Mouse (Mus musculus) liver, adult (tissue): ENCODE measurements around the gene Nhsl1.

ENCODE experiments used
- GATA4 ChIP-seq: IDR thresholded peaks from 2 replicates; pipeline ENCODE4 v1.6.1; 2014; ENCODE audit warnings: mild to moderate bottlenecking, low read length; ENCODE audit not compliant: insufficient replicate concordance

Gene Nhsl1

DNA sequence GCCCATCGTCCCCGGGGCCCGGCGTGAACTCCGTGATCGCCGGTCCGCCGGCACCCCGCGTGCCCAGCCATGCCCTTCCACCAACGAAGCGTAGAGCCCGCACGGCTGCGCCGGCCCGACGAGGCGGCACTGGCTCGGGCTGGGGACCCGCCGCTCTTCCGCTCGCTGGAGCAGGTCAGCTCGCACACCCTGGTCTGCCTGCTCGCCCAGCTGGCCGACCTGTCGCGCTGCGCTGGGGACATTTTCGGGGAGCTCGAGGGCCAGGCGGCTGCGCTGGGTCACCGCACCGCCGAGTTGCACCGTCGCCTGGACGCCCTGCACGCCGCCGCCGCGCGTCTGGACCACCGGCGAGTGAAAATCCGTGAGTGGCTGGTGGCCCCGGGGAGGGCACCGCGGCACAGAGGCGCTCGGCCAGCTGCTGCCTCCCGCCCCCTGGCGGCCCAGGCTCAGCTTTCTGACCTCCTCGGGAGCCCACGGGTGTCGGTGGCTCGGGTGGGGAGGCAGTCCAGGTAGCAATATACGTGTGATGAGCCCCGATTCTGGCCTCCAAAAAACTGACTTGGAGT, at the start of gene Nhsl1:
Gene Nhsl1, plus strand, starts transcription at position 70 of the 566 bp plus-strand sequence.
- no peak for TF ChIP-seq GATA4

DNA sequence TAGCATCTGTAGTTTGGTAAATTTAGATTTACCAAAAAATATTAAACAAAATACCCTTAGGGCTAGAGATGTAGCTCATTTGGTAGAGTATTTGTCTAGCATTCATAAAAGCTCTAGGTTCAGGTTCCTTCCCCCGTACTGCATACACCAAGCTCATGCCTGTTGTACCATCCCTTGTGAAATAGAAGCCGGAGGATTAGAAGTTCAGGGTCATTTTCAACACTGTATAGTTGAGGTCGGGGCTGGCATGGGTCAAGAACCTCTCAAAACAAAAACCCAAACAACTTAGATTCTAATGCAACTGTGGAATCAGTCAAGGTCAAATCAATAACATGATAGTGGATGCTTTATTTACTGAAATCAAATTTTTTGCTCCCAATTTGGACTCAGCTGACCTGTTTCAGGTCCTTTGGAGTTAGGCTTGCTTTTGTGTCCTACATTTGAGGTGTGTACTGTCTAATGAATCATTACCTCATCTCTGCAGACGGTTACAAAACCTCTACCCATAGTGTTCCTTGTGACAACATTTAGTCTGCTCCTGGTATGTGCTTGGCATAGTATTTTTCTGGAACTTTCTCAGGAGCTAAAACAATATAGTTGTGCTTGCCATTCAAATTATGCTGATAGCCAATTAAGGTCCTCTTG, 42.6 kb upstream of the Nhsl1 start:
- TF ChIP-seq GATA4: no peak

DNA sequence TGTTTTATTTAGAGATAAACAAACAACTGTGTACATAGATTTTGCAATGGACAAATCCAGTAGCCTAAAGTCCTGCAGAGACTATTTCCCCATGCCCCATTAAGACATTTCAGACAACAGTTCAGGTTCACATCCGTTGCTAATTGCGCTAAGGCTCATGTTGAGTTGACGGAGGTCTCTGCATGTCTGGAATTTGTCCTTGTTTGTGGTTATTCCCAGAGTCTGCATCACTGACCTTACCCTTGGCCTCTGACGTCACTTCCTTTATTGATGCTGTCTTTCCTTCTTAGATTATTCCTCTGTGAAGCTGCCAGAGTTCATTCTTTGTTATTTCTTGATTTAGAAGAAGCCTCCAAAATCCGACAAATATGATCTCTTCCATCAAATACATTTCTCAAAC, 34.8 kb upstream of the Nhsl1 start:
- no peak for TF ChIP-seq GATA4

DNA sequence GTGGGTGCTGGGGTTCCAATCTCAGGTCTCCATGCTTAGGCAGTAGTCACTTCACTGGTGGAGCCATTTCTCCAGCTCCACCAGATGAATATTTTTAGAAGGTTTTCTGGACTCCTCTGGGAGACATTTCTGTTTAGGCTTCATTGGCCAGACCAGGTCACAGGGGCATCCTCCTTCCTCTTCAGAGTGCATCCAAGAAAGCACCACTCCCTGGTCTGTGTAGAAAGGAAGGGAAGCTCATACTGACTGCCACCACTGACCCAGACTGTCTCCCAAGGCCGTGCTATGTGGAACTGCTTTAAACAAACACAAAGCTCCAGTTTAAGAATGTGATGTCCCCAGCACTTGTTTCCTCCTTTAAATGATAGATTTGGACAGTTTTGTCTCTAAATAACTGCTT, 29.3 kb upstream of the Nhsl1 start:
- no peak for TF ChIP-seq GATA4

DNA sequence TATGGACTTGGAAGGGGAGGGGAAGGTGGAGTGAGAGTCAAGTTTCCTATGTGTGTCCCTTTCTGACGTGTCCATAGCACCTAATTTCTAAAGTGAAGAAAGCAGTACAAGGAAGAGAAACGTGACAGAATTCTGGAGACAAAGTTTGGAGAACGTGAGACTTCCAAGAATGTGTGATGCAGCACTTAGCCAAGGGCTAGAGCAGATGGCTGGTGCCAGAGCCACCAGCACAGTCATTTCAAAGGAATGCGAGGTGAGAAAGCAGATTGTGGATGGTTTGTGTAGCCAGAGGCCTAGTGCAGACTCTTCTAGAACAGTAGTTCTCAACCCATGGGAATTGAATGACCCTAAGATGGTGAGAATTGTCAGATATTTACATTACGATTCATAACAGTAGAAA, 13.7 kb upstream of the Nhsl1 start:
- no peak for TF ChIP-seq GATA4

DNA sequence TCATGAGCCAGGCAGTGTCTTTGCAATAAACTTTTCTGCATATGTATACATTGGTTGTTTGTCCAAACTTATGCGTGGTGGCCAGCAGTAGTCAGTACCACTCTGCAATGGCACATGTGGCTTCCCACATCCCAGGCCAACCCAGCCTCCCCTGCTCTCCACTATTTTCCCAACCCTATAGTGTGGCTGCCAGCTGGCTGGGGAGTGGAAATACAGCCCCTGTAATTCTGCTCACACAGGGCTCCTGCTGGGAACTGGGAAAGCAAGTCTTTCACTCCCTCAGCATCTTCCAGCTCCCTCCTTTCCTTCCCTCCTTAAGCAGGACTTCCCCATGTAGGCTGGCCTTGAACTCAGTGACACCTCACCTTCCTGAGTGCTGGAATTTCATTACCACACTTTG, 3.7 kb upstream of the Nhsl1 start:
- TF ChIP-seq GATA4: no peak

DNA sequence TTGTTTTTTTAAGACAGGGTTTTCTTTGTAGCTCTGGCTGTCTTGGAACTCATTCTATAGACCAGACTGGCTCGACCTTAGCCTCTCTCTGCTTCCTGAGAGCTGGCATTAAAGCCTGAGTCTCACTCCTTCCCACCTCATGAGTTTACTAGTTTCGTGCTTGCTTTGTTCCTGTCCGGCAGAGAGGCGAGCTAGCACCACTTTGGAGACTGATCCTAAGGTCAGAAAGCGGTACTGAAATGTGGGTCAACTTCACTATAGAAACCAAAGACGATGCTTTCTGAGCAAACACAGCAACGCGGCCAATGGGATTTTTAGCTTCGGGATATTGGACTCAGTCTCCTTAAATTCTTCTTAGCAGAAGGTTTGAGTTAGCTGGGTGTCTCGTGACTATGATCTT, 1.3 kb upstream of the Nhsl1 start:
- TF ChIP-seq GATA4: no peak

DNA sequence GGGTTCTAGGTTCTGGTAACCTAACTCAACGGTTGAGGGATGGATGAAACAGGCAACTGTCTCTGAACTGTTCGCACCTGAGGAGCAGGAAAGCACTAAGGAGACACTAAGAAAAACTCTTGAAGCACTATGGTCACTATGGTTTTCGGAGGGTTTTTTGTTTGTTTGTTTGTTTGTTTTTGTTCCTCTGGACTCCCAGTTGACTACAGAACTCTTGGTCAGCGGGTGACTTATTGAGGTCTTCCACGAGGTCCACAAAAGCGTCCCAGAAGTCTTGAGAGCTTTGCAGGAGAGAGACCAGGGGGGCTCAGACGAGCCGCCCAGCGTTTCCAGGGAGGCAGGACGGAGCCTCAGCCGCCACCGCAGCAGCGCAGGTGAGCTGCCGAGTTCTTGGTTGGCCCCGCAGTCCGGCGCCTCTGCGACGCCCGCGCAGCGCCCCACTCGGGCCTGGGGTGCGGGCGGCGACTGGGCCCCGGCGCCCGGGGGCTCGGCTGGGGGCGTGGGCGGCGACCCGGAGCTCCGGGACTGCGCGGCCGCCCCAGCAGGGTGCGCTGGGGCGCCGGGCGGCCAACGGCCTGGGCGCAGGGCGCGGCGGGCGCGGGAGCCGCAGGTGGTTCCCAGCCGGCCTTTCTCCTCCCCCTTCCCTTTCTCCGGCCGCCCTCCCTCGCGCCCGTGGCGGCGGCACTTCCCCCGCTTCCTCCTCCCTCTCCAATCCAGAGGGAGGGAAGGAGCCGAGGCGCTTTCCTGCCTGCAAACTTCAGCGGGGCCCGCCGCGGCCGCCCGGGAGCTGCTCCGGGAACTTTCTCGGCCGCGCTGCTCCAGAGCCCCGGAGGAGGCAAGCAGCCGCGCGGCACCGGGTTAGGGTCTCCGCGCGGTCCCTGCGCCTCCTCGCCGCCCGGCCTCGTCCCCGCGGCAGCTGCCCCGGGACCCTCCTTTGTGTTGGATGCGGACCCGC, 547 bp upstream of the Nhsl1 start:
- no peak for TF ChIP-seq GATA4

DNA sequence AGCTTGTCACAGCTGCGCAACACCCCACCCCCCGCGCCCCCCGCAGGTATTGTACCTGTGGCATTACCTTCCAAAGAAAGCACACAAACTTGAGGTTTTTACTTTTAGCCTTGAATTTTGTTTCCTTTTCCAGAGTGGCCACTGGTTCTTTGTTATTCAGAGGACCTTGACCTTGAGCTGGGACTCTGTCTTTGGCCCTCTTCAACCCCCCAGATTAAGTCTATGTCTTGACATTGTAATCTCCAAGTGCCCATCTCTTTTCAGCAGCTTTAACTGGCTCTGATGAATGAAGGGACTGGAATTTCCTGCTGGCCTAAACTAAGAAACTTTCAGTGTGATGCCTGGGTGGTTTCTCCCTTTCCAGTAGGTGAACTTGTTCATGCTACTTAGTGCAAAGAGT, 906 bp downstream of the Nhsl1 start:
- TF ChIP-seq GATA4: no peak

DNA sequence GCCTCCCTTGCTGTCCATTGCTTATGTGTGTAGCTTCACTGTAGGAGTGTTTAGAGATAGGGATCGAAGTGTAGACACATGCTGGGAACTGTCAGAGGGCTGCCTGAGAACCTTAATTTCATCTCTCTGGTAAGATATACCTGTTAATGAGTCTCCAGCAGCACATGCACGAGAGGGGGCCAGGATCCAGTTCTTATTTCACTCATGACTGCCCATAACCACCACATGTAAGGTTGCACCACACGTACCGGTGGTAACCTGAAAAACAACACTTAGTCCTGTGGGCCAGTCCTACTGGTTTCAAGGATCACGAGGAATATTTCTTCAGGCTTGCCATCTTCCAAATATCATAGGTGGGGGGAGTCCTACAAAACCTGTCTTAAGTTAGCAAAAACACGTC, 3.1 kb downstream of the Nhsl1 start:
- no peak for TF ChIP-seq GATA4

DNA sequence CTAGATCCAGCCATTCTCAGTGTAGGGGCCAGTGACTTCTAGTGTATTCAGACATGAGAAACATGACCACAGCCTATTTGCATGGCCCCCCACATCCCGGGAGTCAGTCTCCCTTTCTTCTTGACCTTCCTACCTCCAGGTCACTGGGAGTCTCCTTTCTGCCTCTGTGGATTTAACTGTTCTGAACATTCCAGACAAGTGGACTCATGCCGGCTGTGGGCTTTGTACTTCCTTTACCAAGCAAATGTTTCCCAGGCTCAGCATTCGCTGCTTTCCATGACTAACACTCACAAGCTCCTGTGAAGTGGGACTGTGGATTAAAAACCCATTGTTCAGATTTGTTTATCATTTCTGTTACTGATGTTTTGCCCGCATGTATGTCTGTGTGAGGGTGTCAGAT, 4.9 kb downstream of the Nhsl1 start:
- no peak for TF ChIP-seq GATA4

DNA sequence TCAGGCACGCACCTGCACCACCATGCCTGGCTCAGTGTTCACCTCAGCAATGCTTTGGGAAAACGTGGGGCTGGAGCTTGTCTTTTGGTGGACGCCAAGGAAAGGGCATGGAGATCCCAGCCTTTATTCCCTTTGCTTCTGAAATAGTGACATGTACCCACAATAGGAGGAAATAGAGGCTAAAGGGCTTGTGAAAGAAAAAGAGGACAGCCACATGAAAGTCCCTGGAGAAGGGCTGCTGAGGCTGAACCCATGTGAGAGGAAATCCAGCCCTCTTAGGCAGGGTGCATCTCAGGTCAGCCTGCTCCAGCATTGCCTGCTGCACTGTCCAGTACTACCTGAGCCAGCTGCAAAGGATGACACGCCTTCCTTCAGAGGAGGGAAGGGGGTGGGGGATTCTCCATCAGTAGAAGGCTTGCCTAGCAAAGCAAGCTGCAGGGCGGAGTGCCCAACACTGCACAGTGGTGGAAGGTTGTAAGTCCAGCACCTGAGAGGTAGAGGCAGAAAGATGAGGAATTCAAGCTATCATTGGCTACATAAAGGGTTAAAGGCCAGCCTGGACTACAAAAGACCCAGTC, 9.6 kb downstream of the Nhsl1 start:
- TF ChIP-seq GATA4: no peak

DNA sequence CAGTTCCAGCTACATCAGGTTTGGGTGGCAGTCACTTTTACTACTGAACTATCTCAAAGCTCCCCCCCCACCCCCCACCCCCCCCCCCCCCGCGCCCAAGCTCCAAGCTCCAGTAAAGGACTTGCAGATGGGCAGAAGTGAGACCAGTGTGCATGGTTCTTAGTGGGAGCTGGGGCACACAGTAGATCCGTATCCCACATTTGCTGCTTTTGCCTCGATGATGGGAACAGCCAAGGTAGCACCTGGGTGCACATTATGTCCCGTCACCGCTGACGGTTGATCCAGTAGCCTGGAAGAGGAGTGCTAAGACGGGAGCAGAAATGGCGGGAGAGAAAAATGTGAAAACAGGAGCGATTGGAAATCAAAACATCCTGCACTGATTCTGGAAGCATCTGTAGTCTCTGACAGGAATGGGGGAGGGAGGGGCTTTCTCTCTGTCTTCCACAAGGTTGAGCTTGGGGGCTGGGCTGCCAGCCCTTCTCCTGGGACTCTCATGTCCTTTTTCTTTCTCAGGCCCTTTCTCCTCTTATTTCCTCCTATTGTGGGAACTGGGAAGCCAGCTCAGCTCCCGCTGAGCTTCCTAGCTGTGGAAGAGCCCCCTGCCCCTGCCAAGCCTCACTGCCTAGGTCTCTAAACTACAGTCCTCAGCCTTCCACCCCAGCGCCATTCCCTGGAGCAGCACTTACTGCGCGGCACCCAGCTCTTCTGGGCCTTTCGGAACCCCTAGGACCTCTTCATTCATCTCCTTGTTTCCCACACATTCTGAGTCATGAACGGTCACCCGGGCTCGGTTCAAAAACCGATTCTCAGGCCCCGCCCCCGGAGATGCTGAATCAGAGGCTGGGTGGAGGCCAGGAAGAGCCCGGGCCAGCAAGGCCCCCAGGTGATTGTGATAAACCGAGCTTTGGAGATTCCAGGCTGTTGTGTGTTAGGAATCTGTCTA, 10.6 kb downstream of the Nhsl1 start:
- no peak for TF ChIP-seq GATA4

DNA sequence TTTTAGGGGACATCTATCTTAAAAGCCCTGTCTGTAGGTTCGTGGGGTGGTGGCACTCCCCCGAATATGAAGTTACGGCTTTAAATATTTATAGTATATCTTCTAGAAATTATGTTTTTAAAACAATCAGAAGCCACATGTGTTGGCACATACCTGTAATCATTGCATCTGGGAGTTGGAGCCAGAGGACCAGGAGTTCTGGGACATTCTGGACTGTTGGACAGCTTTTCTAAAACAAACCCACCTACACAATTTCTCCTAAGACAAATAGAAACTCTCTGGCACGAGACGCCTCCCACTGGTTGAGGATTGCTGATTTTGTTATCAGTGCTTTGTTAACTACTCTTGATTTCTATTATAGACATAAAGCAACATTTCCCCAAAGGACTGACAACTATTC, 11.7 kb downstream of the Nhsl1 start:
- no peak for TF ChIP-seq GATA4

DNA sequence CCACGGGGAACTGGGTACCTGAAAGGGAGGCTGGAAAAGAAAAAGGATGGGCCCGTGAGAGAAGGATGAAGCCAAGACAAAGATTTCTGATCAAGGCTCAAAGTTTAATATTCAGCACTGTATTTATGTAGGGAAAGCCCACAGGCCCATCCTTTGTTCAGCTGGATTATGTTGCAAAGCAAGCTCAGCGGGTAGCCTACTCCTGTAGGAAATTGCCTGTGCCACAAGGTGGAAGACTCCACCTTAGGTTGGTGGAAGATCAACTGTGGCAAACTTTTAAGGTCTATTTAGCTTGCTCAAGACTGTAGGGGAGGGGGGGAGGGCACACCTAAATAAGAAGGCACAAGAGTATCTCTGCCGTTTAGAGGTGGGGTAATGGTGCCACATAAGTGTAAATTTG, 14.8 kb downstream of the Nhsl1 start:
- TF ChIP-seq GATA4: no peak
